Mouse (Mus musculus) thymus, postnatal 0 days (tissue): ENCODE data around the gene Bcar3. TPM values are rescaled to one million over a fixed set of nuclear protein-coding genes. Genes with fewer than 3 reads are reported as not detected.
"Not testable (repeated sequence)": the region's sequence is repeated elsewhere in the genome, so short reads cannot be mapped to it uniquely, and the experiment has no call there.

Experiments used
- DNase-seq: peaks from one replicate; pipeline ENCODE4 v3.0.0-alpha.2; 2015; ENCODE audit warnings: low spot score
- polyA plus RNA-seq: library from polyadenylated mRNA; unstranded; fragments of >200 nt; fragmentation: Nextera tagmentation; extraction: Ambion mirVana; gene quantifications from 2 replicates; pipeline ENCODE4 v1.2.1, GENCODE M21; 2015

Bcar3 gene
- polyA plus RNA-seq, 1 experiment from 2014 or later, result 4.5 TPM

DNA sequence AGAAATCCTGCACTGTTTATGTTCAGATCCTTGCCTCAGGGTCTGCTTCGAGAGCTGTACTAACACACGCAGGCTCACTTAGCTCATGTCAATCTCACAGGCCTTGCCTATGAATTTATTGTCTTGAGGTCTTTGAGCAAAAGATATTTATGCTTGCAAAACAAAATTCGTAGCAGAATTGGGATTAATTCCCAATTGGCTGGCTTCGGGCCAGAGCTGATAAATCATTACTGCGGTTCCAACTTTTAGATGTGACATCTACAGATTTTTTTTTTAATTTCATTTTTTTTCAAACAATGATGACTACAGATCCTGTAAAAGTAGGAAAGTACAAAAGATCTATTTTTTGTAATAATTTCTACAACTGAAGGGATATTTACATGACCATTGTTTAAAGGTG, 86.8 kb downstream of the Bcar3 start:
- no peak for DNase-seq

DNA sequence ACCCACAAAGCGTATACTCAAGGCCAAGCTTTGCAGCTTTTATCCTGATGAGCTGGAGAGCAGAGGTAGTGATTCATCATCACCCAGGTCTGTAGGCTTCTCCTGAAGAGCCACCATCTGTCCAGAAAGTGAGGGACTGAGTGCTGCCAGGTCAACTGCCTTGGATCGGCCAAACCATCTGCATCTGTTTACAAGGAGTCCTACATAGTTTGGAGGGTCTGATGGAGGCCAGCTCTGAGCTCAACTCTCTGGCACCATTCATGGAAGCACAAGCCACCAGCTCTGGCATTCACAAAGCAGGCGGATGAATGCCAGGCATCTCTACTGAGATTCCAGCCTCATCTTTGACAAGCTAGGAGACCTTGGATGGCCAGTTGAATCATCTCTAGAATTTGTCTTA, 87.7 kb downstream of the Bcar3 start:
- no peak for DNase-seq

DNA sequence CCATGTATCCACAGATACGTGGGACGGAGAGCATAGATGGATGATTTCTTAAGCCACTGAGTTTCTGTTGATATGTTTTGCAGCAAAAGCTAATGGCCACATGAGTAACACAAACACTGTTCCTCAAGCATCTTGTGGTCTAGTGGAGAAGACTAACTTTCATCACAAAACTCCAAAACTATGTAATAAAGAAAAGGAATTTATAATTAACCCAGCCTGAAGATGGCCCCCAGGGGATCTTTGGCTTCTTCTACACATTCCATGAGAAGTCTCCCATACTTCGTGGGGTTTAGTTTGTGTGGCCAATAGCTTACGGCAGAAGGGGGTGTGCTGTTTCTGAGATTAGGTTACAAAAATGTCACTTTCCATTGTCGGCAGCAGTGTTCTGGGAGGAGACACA, 92.5 kb downstream of the Bcar3 start:
- DNase-seq, result no peak

DNA sequence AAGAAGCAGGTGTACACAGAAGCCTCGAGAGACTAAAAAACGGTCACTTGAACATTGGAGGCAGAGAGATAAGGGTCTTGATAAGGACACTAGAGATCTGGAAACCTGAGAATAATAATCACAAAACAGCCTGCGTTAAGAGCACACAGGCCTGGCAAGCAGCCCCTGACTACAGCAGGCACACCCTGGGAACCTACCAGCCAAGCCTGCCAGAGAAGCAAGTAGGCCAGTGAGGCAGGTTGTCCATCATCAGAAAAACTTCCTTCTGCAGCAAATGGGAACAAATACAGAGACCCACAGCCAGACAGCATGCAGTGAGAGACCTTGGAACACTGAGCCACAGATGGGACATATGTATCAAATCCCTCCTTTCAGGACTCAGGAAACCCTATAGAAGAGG, 93.8 kb downstream of the Bcar3 start:
- no peak for DNase-seq

DNA sequence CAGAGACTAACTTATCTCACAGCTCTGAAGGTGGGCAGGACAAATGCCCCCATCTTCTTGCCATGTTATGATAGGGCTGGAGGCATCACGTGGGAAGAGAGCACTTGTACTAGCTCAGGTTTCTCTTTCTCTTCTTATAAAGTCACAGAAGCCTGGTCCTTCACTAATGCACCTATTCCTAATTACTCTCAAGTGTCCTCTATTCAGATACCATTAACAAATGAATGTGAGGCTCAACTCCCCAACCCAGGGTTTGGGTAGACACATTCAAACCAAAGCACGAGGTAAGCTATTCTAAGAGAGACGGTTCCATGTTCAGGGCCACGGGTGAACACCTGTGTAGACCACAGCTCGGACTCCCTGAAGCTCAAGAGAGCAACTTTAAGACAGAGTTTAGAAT, 96.0 kb downstream of the Bcar3 start:
- DNase-seq, result no peak

DNA sequence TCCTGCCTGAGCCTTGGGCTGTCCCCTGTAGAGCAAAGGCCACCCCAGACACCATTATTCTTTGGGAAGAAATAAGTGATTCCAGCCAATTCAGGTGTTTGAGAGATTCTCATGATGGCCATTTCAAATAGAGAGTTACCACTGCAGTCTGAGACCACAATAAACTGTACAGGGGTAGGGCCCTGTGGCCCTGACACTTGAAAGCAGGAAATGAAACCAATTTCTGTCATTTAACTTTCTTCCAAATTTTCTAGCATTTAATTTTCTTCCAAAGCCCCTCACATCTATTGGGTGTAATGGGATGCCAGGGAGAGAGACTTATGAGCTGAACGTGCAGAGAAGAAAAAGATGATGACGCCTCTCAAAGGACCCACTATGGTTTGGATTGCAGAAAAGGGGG, 97.2 kb downstream of the Bcar3 start:
- DNase-seq, result no peak

DNA sequence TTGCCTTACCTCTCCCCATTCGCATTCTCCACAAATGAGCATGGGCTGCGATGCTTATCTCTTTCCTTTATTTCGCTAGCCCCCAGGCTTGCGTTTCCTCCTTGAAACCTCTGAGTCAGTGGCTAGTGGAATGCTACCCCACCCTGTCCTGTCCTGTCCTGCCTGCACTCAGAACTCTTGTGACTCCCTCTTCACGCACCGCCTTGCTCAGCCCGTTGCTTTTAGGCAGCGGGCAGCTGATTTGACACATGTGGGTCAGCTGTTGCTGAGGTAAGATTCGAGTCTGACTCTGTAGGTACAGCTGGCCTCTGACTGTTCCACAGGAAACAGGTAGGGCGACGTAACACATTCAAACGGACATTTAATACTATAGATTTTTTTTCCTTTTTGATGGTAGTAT, 97.9 kb downstream of the Bcar3 start:
- no peak for DNase-seq

DNA sequence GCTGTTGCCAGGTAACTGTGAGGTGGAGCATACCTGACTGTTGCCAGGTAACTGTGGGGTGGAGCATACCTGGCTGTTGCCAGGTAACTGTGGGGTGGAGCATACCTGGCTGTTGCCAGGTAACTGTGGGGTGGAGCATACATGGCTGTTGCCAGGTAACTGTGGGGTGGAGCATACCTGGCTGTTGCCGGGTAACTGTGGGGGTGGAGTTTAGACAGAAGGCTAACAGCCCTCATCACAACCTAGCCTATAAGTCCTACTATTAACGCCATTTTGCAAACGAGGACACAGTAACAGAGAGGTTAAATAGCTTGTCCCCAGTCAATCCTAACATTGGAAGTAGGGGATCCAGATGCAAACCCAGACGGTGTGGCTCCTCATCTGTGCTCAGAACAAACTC, 99.5 kb downstream of the Bcar3 start:
- DNase-seq, result not testable (repeated sequence)

DNA sequence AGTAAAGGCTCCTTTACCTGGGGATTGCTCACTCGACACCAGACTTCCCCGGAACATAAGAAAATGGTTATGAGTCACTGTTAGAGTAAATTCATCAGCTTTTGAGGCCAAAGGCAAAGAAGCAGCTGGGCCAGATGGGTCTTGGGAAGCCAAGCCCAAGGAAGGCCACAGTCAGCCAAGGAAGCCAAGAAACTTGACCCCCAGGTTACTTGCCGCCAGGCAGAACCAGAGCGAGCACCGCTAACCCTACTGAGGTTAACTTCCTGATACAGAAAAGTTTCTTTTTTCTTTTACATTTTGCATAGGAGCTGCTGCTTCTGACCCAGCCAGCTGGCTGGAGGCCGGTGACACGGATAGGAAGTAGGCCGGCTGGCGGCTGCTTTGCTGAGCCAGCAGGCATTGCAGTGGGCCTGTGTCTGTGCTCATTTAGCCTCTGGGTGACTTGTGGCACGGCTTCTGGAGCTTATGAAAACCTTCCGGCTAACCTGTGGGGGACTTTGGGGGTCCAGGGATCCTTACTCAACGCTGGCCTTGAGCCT, 100.0 kb downstream of the Bcar3 start:
- DNase-seq, result no peak

DNA sequence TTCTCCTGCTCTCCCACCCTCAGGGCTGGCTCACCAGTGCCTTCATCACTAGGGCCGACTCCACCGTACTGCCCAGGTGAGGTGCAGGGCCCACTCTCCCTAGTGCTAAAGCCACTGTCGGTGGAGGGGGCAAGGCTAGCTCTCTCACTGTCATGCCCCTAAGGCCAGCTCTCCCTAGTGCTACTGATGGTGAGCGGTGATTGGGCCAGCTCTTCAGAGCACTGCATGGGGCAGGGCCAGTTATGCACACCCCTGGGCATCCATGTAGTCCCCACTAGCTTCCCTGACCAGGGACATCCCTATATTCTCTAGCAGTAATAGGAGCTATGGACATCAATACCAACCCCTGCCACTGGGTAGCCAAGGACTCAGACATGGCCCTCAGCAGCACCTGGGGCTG, 103.0 kb downstream of the Bcar3 start:
- DNase-seq, result no peak

DNA sequence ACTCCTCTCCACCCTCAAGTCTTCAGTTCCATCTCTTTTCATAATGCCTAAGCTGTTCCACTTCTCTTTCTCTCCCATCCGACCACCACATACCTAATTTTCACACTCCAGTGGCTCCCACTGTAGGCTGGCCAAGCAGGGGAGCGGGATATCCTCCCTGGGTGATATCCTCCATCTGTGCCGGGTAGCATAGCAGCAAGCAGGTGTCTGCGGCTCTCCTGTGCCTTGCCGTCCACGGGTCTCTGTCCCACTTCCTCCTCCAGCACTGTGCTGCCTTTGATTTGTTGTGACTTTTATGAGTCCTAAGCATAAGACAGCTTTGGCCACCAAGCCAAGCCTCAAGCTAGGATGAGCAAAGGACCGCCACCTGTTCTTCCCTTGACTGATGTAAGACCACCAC, 103.5 kb downstream of the Bcar3 start:
- no peak for DNase-seq

DNA sequence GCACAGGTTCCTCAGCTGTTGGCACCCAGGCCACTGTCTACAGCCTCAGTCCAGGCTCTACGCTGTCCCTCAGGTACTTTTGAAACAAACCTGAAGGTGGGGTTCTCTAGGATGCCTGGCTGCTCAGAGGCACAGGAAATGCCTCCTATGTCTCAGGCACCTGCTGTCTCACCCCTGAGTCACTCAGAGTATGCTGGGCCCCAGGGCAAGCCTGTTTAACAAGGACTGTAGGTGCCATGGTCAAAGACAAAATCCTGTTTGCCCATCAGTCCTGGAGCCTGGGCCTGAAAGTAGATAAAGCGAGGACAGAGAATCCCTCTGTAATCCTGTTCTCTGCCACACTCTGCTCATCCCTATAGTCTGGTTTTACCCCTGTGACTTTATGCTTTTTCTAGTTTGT, 107.1 kb downstream of the Bcar3 start:
- no peak for DNase-seq

DNA sequence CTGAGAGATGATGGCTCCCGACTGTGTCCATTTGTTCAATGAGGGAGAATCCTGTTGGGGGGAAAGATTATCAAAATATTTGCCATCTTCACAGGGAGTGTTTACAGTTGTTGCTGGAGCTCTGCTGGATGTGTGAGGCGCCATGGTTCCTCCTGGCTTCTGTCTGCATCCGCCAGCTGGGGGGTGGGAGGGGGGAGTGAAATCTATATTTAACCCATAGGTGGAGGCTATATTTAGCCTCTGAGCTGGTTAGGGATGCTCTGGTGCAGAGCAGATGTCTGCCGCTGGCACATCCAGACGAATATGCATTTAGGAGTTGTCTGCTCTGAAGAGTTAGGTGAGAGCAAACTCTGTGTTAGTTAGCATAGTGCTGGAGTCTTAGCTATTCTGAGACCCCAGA, 108.2 kb downstream of the Bcar3 start:
- DNase-seq, result no peak

DNA sequence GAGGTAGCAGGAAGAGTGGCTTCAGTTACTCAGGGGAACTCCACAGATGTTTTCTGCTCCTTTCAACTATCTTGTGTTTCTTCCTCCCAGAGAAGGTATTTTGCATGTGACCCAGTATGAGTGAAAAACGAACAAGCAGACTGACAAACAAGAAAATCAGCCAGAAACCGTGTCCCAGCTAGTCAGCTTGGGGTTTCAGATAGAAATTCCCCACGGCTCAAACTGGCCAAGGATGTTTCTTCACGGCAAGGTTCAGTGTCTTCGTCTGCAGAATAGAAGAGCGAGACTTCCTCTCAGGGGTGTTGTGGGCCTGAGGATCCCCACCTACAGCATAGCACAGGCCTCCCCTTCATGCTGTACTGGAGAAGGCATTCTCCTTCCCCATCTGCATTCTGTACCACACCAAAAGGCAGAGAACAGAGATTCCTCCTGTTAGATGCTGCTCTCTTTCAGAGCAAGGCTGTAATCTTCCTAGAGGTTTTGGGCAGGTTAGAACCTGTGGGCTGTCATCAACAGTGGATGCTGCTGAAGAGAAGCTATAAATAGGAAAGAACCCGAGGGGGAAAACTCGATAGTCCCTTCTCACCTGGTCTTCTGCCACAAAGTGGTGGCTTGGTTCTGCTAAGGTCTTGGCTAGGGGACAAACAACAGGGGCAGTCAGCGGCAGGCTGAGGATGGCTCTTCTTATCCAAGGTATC, 110.1 kb downstream of the Bcar3 start:
- no peak for DNase-seq

DNA sequence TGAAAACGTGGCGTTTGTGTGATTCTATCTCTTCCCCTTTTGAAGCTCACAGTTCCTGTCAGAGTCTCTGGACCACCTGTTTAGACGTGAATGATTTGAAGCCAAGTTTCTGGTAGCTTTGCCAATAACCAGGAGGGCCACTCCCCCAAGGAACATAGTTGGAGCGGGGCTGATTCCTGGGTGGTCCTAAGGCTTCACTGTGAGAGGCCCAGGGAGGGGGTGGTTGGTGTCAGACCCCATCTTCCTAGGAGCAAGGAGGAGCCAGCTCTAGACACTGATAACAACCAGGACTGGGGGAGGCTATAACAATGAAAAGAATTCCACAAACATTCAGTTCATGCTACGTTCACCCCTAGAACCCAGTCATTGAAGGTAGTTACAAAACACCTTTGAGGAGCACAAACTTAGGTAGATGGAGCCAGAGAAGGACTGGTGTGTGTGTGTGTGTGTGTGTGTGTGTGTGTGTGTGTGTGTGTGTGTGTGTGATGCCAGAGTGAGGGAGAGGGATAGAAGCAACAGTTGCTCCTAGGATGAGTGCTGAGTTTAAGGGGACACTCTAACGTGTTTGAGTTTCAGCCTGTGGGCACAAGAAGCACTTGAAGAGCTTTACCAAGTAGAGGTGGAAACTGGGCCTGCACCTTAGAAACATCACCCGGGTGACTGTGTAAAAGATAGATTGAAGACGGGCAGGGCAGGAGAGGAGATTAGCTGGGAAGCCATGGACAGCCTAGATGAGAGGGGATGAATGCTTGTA, 111.4 kb downstream of the Bcar3 start:
- DNase-seq, result no peak

DNA sequence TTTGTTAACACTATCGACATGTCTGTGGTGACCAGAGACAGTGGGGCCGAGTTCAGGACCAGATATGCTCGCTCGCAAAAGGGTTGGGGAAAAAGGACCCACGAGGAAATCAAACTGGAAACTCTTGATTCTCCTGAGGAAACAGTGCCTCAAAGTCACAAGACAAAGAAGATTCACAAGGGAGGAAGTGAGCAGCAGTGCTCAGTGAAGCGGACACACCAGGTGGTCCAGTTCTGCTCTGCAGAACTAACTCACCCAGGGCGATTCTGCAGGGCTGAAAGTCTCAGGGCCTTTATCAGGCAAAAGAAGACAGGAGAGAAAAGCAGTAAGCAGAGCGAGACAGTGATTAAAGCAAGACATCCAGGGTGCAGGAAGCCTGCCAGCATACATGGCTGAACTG, 112.5 kb downstream of the Bcar3 start:
- DNase-seq, result no peak

DNA sequence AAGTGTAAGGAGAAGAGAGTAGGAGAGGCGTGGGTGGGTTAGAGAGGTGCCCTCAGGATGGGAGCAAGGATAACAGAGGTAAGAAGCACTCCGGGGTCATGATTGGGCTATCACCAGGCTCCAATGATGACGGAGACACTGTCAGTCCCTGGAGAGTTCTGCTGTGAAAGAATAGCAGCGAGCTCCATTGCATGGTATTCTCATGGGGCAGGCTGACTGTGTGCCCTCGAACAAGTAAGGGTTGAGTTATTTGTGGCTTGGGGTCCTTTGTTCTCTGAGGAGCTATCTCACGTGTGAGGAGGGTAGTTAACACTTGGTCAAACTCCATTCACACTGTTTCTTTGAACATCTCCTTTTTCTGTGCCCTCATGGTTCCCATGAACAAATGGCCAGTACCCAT, 113.8 kb downstream of the Bcar3 start:
- DNase-seq, result no peak

DNA sequence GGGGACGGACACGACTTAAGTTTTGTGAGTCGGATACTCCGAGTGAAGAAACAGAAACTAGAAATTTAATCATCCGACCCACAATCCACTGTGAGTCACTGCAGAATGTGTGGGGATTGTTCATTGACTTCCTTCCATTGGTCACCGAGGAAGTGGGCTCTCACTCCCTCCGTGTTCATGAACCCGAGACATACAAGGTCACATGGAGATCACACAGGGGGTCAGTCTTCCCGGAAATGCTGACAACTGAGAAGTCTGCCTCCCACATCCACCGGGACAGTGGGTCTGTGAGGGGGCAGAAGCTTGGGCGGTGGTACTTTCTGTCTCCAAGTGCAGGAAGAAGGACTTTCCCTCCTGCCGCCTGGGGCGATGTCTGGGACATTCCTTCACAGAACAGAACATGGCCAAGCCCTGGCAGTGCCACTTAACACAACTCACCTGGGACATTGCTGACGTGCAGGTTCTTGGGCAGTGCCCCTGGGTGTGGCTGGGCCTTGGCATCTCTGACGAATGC, 114.9 kb downstream of the Bcar3 start:
- no peak for DNase-seq

DNA sequence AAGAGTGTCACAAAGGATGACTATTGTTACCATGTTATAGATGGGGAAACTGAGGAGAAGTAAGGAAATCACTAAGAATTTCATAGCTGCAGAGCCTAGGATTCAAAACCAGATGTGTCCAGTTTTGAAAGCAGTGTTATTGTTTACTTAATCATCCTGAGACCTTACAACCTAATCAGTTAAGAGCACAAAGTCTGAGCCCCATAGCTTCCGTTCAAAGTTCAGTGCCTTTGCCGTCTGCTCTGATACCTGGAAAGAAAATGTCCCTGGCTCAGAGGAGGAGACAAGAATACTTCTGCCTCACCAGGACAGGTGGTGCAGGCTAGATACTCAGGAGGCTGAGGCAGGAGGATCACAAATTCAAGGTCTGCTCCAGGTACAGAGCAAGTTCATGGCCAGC, 117.7 kb downstream of the Bcar3 start:
- no peak for DNase-seq

DNA sequence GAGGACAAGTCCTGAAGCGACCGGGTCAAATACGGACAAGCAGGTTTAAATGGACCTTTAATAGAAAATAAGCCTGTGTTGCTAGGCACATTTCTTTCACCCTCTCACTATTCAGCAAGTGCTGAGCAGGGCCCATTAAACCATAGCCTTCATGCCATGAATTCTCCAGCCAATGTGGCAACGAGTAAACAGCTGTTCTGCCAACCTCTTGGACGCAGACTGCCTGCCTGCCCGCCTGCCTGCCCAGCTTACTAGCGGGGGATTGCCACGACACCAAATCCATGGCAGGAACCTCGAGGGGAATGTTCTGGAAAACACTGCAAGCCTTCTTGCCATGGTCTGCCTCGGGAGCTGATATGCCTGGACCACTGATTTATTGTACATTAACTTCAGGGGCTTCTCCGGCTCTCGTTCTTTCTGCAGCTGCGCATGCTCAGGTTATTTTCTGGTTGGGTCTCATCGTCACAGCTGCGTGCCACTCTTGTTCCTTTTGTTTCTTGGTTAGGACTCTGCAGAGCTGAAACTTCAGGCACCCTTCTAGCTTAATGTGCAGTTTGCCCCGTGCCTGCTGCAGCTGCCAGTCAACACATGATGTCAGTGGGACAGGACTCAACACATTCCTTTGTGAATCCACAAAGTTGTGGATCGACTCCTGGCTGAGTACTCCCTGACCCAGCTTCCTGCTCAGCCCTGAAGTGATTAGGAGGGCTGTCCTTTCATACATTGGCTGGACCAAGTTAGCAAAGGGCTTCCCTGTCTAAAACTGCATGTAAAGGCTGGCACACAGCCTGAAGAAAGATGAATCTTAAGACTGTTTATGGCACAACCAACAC, 120.0 kb downstream of the Bcar3 start:
- no peak for DNase-seq

DNA sequence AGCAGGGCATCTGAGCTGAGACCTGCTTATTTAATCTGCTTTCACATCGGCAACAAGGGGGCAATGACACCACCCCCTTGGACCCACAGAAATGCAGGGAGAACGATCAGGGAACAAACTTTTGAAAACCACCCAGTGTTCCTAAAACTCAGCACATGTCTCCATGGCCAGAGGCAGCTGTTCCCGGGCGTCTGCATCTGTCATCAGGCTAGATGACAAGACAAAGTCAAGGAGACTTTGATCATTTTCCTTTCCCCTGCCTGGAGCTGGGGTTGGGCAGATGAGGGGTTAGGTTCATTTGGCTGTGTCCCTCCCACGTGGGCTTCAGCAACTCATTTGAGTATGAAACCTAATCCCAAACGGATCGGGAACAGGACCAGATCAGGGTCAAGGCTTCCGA, 120.9 kb downstream of the Bcar3 start:
- no peak for DNase-seq

DNA sequence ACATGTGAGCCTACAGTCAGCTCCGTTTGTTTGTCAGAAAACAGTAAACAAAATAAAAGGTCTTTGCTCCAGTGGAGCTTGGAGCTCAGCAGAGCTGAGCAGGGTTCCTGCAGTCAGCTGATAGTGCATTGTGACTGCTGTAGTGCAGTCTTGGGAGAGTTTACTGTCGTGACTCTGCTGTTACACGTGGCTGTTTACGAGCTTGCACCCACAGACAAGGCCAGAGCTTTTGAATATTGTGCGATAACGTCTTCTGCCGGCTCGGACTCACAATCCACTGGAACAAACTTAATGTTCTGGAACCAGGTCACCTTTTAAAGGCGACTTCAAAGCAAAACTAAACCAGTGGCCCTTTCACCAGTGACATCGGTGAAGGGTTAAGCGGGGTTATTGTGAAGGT, 123.5 kb downstream of the Bcar3 start:
- no peak for DNase-seq
